Mouse (Mus musculus): ENCODE measurements around the gene Cap2. TPM values are rescaled to one million over a fixed set of nuclear protein-coding genes. Genes with fewer than 3 reads are reported as not detected.

Cap2 gene
- total and polyA plus RNA-seq, 2 experiments from 2014 or later, result 13.1 to 21.9 TPM

GRCm38 (mm10) chr13:46588606-46589005 lies 87.0 kb downstream of the Cap2 start:
- Histone ChIP-seq H3K9ac (replicated peaks; ENCODE audit: low read length, poor library complexity, severe bottlenecking) (no peak overlapping the region), H3K4me2 (ENCODE audit: low read depth, low read length, poor library complexity, severe bottlenecking) (no peak overlapping the region), H3K27me3 (ENCODE audit: insufficient read depth, low read length) (no peaks in the 10 kb centered on the region), H3K36me3 (ENCODE audit: insufficient read depth, low read length) (no peaks in the 10 kb centered on the region), H3K4me3 (ENCODE audit: low read depth, low read length) (no peak overlapping the region), H3K4me1 (ENCODE audit: insufficient read depth, low read length) (no peaks in the 10 kb centered on the region), H3K9me3 (ENCODE audit: low read length) (no peaks in the 10 kb centered on the region), H3K27ac (ENCODE audit: low read depth, low read length) (no peak overlapping the region)
- DNase-seq (ENCODE audit: low spot score) (no peak), ATAC-seq (ENCODE audit: low FRiP score) (no peak)
- no peak for TF ChIP-seq CTCF (IDR thresholded peaks at IDR 0.05)
- WGBS, result 94% methylated on average over 5 of the region's 5 CpGs

GRCm38 (mm10) chr13:46590885-46591284 lies 89.2 kb downstream of the Cap2 start:
- ATAC-seq (ENCODE audit: low FRiP score), result no peak
- Histone ChIP-seq H3K4me3 (ENCODE audit: low read depth, low read length) (no peak overlapping the region), H3K4me1 (ENCODE audit: insufficient read depth, low read length) (no peaks in the 10 kb centered on the region), H3K9ac (replicated peaks; ENCODE audit: low read length, poor library complexity, severe bottlenecking) (no peak overlapping the region), H3K36me3 (ENCODE audit: insufficient read depth, low read length) (no peaks in the 10 kb centered on the region), H3K27me3 (ENCODE audit: insufficient read depth, low read length) (no peaks in the 10 kb centered on the region), H3K4me2 (ENCODE audit: low read depth, low read length, poor library complexity, severe bottlenecking) (no peak overlapping the region), H3K27ac (ENCODE audit: low read depth, low read length) (no peak overlapping the region), H3K9me3 (ENCODE audit: low read length) (no peaks in the 10 kb centered on the region)
- WGBS, result 91% methylated on average over 4 of the region's 4 CpGs
- no peak for DNase-seq (ENCODE audit: low spot score)
- TF ChIP-seq CTCF (IDR thresholded peaks at IDR 0.05), result no peak

- Histone ChIP-seq H3K27ac (ENCODE audit: low read depth, low read length) (no peak overlapping the region), H3K9ac (replicated peaks; ENCODE audit: low read length, poor library complexity, severe bottlenecking) (no peak overlapping the region), H3K36me3 (ENCODE audit: insufficient read depth, low read length) (no peaks in the 10 kb centered on the region), H3K9me3 (ENCODE audit: low read length) (no peaks in the 10 kb centered on the region), H3K4me2 (ENCODE audit: low read depth, low read length, poor library complexity, severe bottlenecking) (no peak overlapping the region), H3K4me3 (ENCODE audit: low read depth, low read length) (no peak overlapping the region), H3K4me1 (ENCODE audit: insufficient read depth, low read length) (no peaks in the 10 kb centered on the region), H3K27me3 (ENCODE audit: insufficient read depth, low read length) (no peaks in the 10 kb centered on the region)
- WGBS, result 81% methylated on average over 5 of the region's 5 CpGs
- no peak for DNase-seq (ENCODE audit: low spot score)
- ATAC-seq (ENCODE audit: low FRiP score), result no peak
- TF ChIP-seq CTCF (IDR thresholded peaks at IDR 0.05), result no peak
Observed at GRCm38 (mm10) chr13:46600694-46601093, 99.0 kb downstream of the Cap2 start.

GRCm38 (mm10) chr13:46601386-46601785 lies 99.7 kb downstream of the Cap2 start:
- no peak overlapping the region for H3K9ac ChIP-seq (replicated peaks; ENCODE audit: low read length, poor library complexity, severe bottlenecking)
- H3K27me3 ChIP-seq (ENCODE audit: insufficient read depth, low read length), result no peaks in the 10 kb centered on the region
- H3K4me2 ChIP-seq (ENCODE audit: low read depth, low read length, poor library complexity, severe bottlenecking), result no peak overlapping the region
- H3K4me1 ChIP-seq (ENCODE audit: insufficient read depth, low read length), result no peaks in the 10 kb centered on the region
- TF ChIP-seq CTCF (IDR thresholded peaks at IDR 0.05), result no peak
- 63% methylated on average over 2 of the region's 2 CpGs for WGBS
- H3K9me3 ChIP-seq (ENCODE audit: low read length), result no peaks in the 10 kb centered on the region
- no peaks in the 10 kb centered on the region for H3K36me3 ChIP-seq (ENCODE audit: insufficient read depth, low read length)
- DNase-seq (ENCODE audit: low spot score) (no peak), ATAC-seq (ENCODE audit: low FRiP score) (no peak)
- H3K27ac ChIP-seq (ENCODE audit: low read depth, low read length), result no peak overlapping the region
- H3K4me3 ChIP-seq (ENCODE audit: low read depth, low read length), result no peak overlapping the region

- Histone ChIP-seq H3K4me1 (ENCODE audit: insufficient read depth, low read length) (no peaks in the 10 kb centered on the region), H3K4me3 (ENCODE audit: low read depth, low read length) (no peak overlapping the region), H3K4me2 (ENCODE audit: low read depth, low read length, poor library complexity, severe bottlenecking) (no peak overlapping the region), H3K27ac (ENCODE audit: low read depth, low read length) (no peak overlapping the region), H3K9me3 (ENCODE audit: low read length) (no peaks in the 10 kb centered on the region), H3K36me3 (ENCODE audit: insufficient read depth, low read length) (no peaks in the 10 kb centered on the region), H3K9ac (replicated peaks; ENCODE audit: low read length, poor library complexity, severe bottlenecking) (no peak overlapping the region), H3K27me3 (ENCODE audit: insufficient read depth, low read length) (no peaks in the 10 kb centered on the region)
- ATAC-seq (ENCODE audit: low FRiP score) (no peak), DNase-seq (ENCODE audit: low spot score) (no peak)
- 91% methylated on average over 11 of the region's 11 CpGs for WGBS
- TF ChIP-seq CTCF (IDR thresholded peaks at IDR 0.05), result no peak
Observed at GRCm38 (mm10) chr13:46602674-46603073, 101.0 kb downstream of the Cap2 start.

GRCm38 (mm10) chr13:46611033-46611432 lies 109.4 kb downstream of the Cap2 start:
- Histone ChIP-seq H3K27me3 (ENCODE audit: insufficient read depth, low read length) (no peaks in the 10 kb centered on the region), H3K9me3 (ENCODE audit: low read length) (no peaks in the 10 kb centered on the region), H3K4me2 (ENCODE audit: low read depth, low read length, poor library complexity, severe bottlenecking) (no peak overlapping the region), H3K9ac (replicated peaks; ENCODE audit: low read length, poor library complexity, severe bottlenecking) (no peak overlapping the region), H3K27ac (ENCODE audit: low read depth, low read length) (no peak overlapping the region), H3K4me3 (ENCODE audit: low read depth, low read length) (no peak overlapping the region), H3K4me1 (ENCODE audit: insufficient read depth, low read length) (no peaks in the 10 kb centered on the region), H3K36me3 (ENCODE audit: insufficient read depth, low read length) (no peaks in the 10 kb centered on the region)
- ATAC-seq (ENCODE audit: low FRiP score), result no peak
- 82% methylated on average over 3 of the region's 3 CpGs for WGBS
- DNase-seq (ENCODE audit: low spot score), result no peak
- TF ChIP-seq CTCF (IDR thresholded peaks at IDR 0.05), result no peak

All from midbrain, postnatal 0 days (tissue).